Mouse (Mus musculus) right cerebral cortex, postnatal 14 days (tissue): ENCODE results near the gene Vmn1r66.
"Not testable (repeated sequence)": the region's sequence is repeated elsewhere in the genome, so short reads cannot be mapped to it uniquely, and the experiment has no call there.

Experiments
- DNase-seq: peaks from one replicate; pipeline ENCODE4 v3.0.0; 2022

The Vmn1r66 gene

GRCm38 (mm10) chr7:10277906-10278305 lies at the start of gene Vmn1r66:
Gene Vmn1r66, minus strand, starts transcription at chr7:10278006.
- DNase-seq, result no peak

- not testable (repeated sequence) for DNase-seq
Measured at GRCm38 (mm10) chr7:10325462-10325861, 47.7 kb upstream of the Vmn1r66 start.

GRCm38 (mm10) chr7:10252075-10252474 lies 25.7 kb downstream of the Vmn1r66 start:
- no peak for DNase-seq

GRCm38 (mm10) chr7:10249146-10249545 lies 28.7 kb downstream of the Vmn1r66 start:
- DNase-seq, result no peak
